Mouse (Mus musculus) testis, adult 2 months (tissue): ENCODE results near the gene Adgra3. TPM values are rescaled to one million over a fixed set of nuclear protein-coding genes. Genes with fewer than 3 reads are reported as not detected.
A peak's percentile ranks its signal among the peaks of the same experiment; 100 is the strongest.

Experiments used
- H3K27ac ChIP-seq: fragments of 200-500 bp; 2 replicates; pipeline ENCODE4 v1.5.1; 2012; ENCODE audit warnings: low read depth, low read length; ENCODE audit not compliant: control insufficient read depth, insufficient read depth
- H3K27me3 ChIP-seq: fragments of 200-500 bp; 2 replicates; pipeline ENCODE4 v1.6.1; 2012; ENCODE audit warnings: mild to moderate bottlenecking, low read length, moderate library complexity; ENCODE audit not compliant: control insufficient read depth, insufficient read depth
- H3K36me3 ChIP-seq: fragments of 200-500 bp; 2 replicates; pipeline ENCODE4 v1.6.1; 2012; ENCODE audit warnings: mild to moderate bottlenecking, low read length; ENCODE audit not compliant: control insufficient read depth, insufficient read depth
- H3K4me1 ChIP-seq: fragments of 200-500 bp; 2 replicates; pipeline ENCODE4 v1.6.1; 2012; ENCODE audit warnings: low read length; ENCODE audit not compliant: control insufficient read depth, insufficient read depth
- H3K4me3 ChIP-seq: fragments of 200-500 bp; 2 replicates; pipeline ENCODE4 v1.5.1; 2012; ENCODE audit warnings: low read depth, mild to moderate bottlenecking, low read length, moderate library complexity, mixed read lengths; ENCODE audit not compliant: control insufficient read depth
- CTCF ChIP-seq: fragments of 200-500 bp; IDR thresholded peaks from 2 replicates; pipeline ENCODE4 v1.5.1; 2012; ENCODE audit warnings: low read depth, mild to moderate bottlenecking, inconsistent platforms, low read length, moderate library complexity; ENCODE audit not compliant: control insufficient read depth, insufficient read depth, insufficient replicate concordance
- POLR2A ChIP-seq: fragments of 200-500 bp; IDR thresholded peaks from 2 replicates; pipeline ENCODE4 v1.6.1; 2012; ENCODE audit warnings: low read depth, mild to moderate bottlenecking, inconsistent platforms, low read length, moderate library complexity; ENCODE audit not compliant: control insufficient read depth
- polyA plus RNA-seq: library from polyadenylated mRNA; depleted of rRNA; stranded (reverse); fragments of >200 nt; gene quantifications from 2 replicates; pipeline ENCODE4 v1.2.3, GENCODE M21; 2012; rRNA removed

The Adgra3 gene
- 7.5 and 10.2 TPM in 2 replicates for polyA plus RNA-seq

- TF ChIP-seq CTCF (no peak), POLR2A (peak; percentile 49; the same call in 1 of the 2 replicates)
- Histone ChIP-seq H3K36me3 (no peaks in the 10 kb centered on the region), H3K27ac (peak within 1 kb of the TSS; percentile 74), H3K27me3 (no peaks in the 10 kb centered on the region; the same call in 1 of the 2 replicates), H3K4me1 (peaks cover 10% of the 10 kb centered on the region), H3K4me3 (peak within 1 kb of the TSS; percentile 92)
Observed at GRCm38 (mm10) chr5:50058421-50059286, at the start of gene Adgra3. Gene Adgra3, minus strand, starts transcription at chr5:50059006.

- no peak overlapping the region for H3K27ac ChIP-seq
- H3K4me3 ChIP-seq = no peak overlapping the region
- TF ChIP-seq CTCF = no peak
- TF ChIP-seq POLR2A = no peak
- no peaks in the 10 kb centered on the region for H3K4me1 ChIP-seq
- no peaks in the 10 kb centered on the region for H3K36me3 ChIP-seq
- H3K27me3 ChIP-seq = no peaks in the 10 kb centered on the region
Observed at GRCm38 (mm10) chr5:50083441-50083840, 24.6 kb upstream of the Adgra3 start.

- no peak for TF ChIP-seq POLR2A
- TF ChIP-seq CTCF = no peak
- Histone ChIP-seq H3K27me3 (no peaks in the 10 kb centered on the region), H3K4me3 (no peak overlapping the region), H3K36me3 (no peaks in the 10 kb centered on the region), H3K4me1 (no peaks in the 10 kb centered on the region), H3K27ac (no peak overlapping the region)
Observed at GRCm38 (mm10) chr5:50074245-50074644, 15.4 kb upstream of the Adgra3 start.

GRCm38 (mm10) chr5:50064236-50064635 lies 5.4 kb upstream of the Adgra3 start:
- Histone ChIP-seq H3K36me3 (no peaks in the 10 kb centered on the region), H3K4me1 (peaks cover 3% of the 10 kb centered on the region), H3K4me3 (no peak overlapping the region), H3K27me3 (no peaks in the 10 kb centered on the region), H3K27ac (no peak overlapping the region)
- TF ChIP-seq CTCF (no peak), POLR2A (no peak)

- no peak overlapping the region for H3K27ac ChIP-seq
- H3K27me3 ChIP-seq = no peaks in the 10 kb centered on the region; the same call in 1 of the 2 replicates
- TF ChIP-seq POLR2A = no peak
- H3K4me1 ChIP-seq = peaks cover 10% of the 10 kb centered on the region
- H3K4me3 ChIP-seq = no peak overlapping the region
- no peaks in the 10 kb centered on the region for H3K36me3 ChIP-seq
Observed at GRCm38 (mm10) chr5:50059586-50059985, 780 bp upstream of the Adgra3 start.

- Histone ChIP-seq H3K4me1 (peaks cover 10% of the 10 kb centered on the region), H3K27me3 (no peaks in the 10 kb centered on the region; the same call in 1 of the 2 replicates), H3K36me3 (no peaks in the 10 kb centered on the region), H3K4me3 (peak overlapping the region; percentile 92), H3K27ac (peak overlapping the region; percentile 59)
- TF ChIP-seq CTCF = no peak
- no peak for TF ChIP-seq POLR2A
Observed at GRCm38 (mm10) chr5:50057612-50058420, 990 bp downstream of the Adgra3 start.

GRCm38 (mm10) chr5:50052456-50052855 lies 6.3 kb downstream of the Adgra3 start:
- H3K36me3 ChIP-seq = no peaks in the 10 kb centered on the region
- H3K4me3 ChIP-seq = no peak overlapping the region
- H3K27me3 ChIP-seq = no peaks in the 10 kb centered on the region
- TF ChIP-seq CTCF (no peak), POLR2A (no peak)
- peaks cover 2% of the 10 kb centered on the region; the same call in 1 of the 2 replicates for H3K4me1 ChIP-seq
- H3K27ac ChIP-seq = no peak overlapping the region
